Mouse (Mus musculus): Measurements from ENCODE around the gene Vmn2r76. TPM values are rescaled to one million over a fixed set of nuclear protein-coding genes. Genes with fewer than 3 reads are reported as not detected.
"Not testable (repeated sequence)": the region's sequence is repeated elsewhere in the genome, so short reads cannot be mapped to it uniquely, and the experiment has no call there.

The Vmn2r76 gene
- polyA plus RNA-seq (2015; fragmentation: Nextera tagmentation; extraction: Ambion mirVana) = not detected in 2 replicates

DNA sequence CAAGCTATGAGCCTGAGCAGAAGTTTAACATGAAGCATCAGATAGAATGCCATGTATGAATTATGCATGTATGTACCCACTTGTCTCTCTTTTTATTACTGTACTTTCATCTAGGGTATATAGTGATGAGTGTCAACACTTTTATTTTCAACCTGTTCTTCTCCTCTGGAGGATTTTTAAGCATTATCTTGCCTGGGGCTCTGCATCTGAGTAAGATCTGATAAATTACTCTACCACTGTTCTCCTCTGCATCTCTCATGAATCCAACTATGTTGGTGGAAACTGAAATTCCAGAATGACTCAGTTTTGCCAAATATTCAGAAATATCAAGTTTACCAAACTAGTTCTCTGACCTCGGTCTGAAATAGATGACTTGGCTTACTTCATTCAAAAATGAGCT is at the start of gene Vmn2r76:
Gene Vmn2r76 (minus strand): TSS at position 101 of the 400 bp plus-strand sequence.
- H3K4me1 ChIP-seq (ENCODE audit: control insufficient read depth, insufficient read depth, low read length) = no peaks in the 10 kb centered on the region
- no peaks in the 10 kb centered on the region for H3K36me3 ChIP-seq (ENCODE audit: control insufficient read depth, insufficient read depth, low read length)
- H3K9ac ChIP-seq (ENCODE audit: low read depth, low read length) = no peak within 1 kb of the TSS
- no peak within 1 kb of the TSS for H3K4me3 ChIP-seq (ENCODE audit: low read length)
- 76% methylated on average over 1 of the region's 1 CpGs for WGBS
- ATAC-seq = no peak
- no peaks in the 10 kb centered on the region for H3K9me3 ChIP-seq (ENCODE audit: control insufficient read depth, low read length)
- H3K4me2 ChIP-seq (ENCODE audit: low read depth, low read length) = no peak within 1 kb of the TSS
- no peaks in the 10 kb centered on the region for H3K27me3 ChIP-seq (replicated peaks; ENCODE audit: control insufficient read depth, insufficient read depth, low read length)
- no peak within 1 kb of the TSS for H3K27ac ChIP-seq (ENCODE audit: low read length)

DNA sequence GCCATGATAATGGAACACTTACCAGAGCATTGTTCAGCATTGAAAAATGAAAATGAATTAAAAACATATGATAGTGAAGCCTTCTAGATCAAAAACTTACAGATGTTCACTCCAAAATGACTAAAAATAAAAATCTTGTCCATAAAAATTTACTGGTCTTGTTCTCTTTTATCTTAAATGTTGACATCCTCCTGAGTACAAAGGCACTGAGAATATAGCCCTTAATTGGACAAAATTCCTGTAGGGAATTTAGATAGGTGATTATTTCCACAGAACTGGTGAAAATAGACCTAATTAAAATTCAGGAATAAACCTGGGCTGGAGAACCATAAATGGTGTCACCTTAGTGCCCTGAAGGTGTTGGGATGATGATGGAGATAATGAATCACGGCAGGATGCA is 31.0 kb upstream of the Vmn2r76 start, which contains the start of gene Olfr310:
Gene Olfr310 (minus strand): TSS at position 101 of the 400 bp plus-strand sequence.
- H3K4me3 ChIP-seq (ENCODE audit: low read length) = no peak within 1 kb of the TSS
- no peaks in the 10 kb centered on the region for H3K9me3 ChIP-seq (ENCODE audit: control insufficient read depth, low read length)
- 82% methylated on average over 1 of the region's 1 CpGs for WGBS
- ATAC-seq = no peak
- H3K27me3 ChIP-seq (replicated peaks; ENCODE audit: control insufficient read depth, insufficient read depth, low read length) = no peaks in the 10 kb centered on the region
- H3K36me3 ChIP-seq (ENCODE audit: control insufficient read depth, insufficient read depth, low read length) = no peaks in the 10 kb centered on the region
- no peak within 1 kb of the TSS for H3K9ac ChIP-seq (ENCODE audit: low read depth, low read length)
- H3K4me2 ChIP-seq (ENCODE audit: low read depth, low read length) = no peak within 1 kb of the TSS
- H3K27ac ChIP-seq (ENCODE audit: low read length) = no peak within 1 kb of the TSS
- H3K4me1 ChIP-seq (ENCODE audit: control insufficient read depth, insufficient read depth, low read length) = no peaks in the 10 kb centered on the region

DNA sequence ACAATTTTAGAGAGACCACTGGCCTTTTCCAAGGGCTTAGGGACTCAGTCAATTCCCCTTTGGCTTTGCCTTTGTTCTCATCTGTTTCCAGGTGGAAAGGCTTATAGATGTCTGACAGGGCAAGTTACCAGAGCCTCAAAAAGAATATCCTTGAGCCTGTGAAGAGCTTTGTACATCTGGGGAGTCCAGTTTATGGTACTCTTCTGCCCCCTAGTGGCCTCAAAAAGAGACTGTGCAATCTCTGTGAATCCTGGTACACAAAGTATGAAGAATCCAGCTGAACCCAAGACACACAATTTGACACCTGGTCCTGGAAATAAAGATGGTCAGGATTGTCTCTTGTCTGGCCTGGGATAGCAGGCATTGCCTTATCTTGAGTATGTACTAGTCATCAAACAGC is 34.8 kb downstream of the Vmn2r76 start:
- Histone ChIP-seq H3K36me3 (ENCODE audit: control insufficient read depth, insufficient read depth, low read length) (no peaks in the 10 kb centered on the region), H3K27ac (ENCODE audit: low read length) (no peak overlapping the region), H3K4me2 (ENCODE audit: low read depth, low read length) (no peak overlapping the region), H3K4me1 (ENCODE audit: control insufficient read depth, insufficient read depth, low read length) (no peaks in the 10 kb centered on the region), H3K27me3 (replicated peaks; ENCODE audit: control insufficient read depth, insufficient read depth, low read length) (no peaks in the 10 kb centered on the region), H3K9ac (ENCODE audit: low read depth, low read length) (no peak overlapping the region), H3K9me3 (ENCODE audit: control insufficient read depth, low read length) (no peaks in the 10 kb centered on the region), H3K4me3 (ENCODE audit: low read length) (no peak overlapping the region)
- ATAC-seq = no peak

DNA sequence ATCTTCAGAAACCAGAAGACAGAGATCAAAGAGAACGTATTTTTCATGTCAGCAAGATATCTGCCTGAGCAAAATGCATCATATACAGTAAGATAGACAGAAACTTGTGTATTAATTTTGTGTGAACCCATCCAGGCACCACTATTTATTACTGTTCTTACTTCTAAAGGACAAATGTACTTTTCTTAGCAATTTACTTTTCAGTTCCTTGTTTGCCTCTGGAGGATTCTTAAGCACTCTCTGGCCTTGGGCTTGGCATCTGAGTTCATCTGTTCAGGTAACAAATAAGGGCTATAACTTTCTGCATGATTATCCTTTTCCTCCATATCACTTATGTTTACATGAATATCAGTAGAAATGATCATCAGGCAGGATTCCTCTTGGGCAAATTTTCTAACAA is 74.4 kb downstream of the Vmn2r76 start, which contains the start of gene Vmn2r75:
Gene Vmn2r75 (minus strand): TSS at position 101 of the 400 bp plus-strand sequence.
- not testable (repeated sequence) for H3K9ac ChIP-seq (ENCODE audit: low read depth, low read length); H3K27me3 ChIP-seq (replicated peaks; ENCODE audit: control insufficient read depth, insufficient read depth, low read length); H3K4me2 ChIP-seq (ENCODE audit: low read depth, low read length); H3K36me3 ChIP-seq (ENCODE audit: control insufficient read depth, insufficient read depth, low read length); H3K4me3 ChIP-seq (ENCODE audit: low read length); H3K9me3 ChIP-seq (ENCODE audit: control insufficient read depth, low read length); H3K4me1 ChIP-seq (ENCODE audit: control insufficient read depth, insufficient read depth, low read length); H3K27ac ChIP-seq (ENCODE audit: low read length); ATAC-seq
- WGBS = 58% methylated on average over 1 of the region's 1 CpGs

Other genes with a start within 250 kb of the Vmn2r76 start
- not detected in 2 replicates for gene Vmn2r75, start 74.5 kb downstream of the Vmn2r76 start, polyA plus RNA-seq (2015; fragmentation: Nextera tagmentation; extraction: Ambion mirVana)
- gene Olfr310, start 30.9 kb upstream of the Vmn2r76 start, polyA plus RNA-seq (2015; fragmentation: Nextera tagmentation; extraction: Ambion mirVana) = not detected in 2 replicates
- not detected in 2 replicates for gene Olfr309, start 67.4 kb upstream of the Vmn2r76 start, polyA plus RNA-seq (2015; fragmentation: Nextera tagmentation; extraction: Ambion mirVana)
- not detected in 2 replicates for gene Olfr308, start 79.3 kb upstream of the Vmn2r76 start, polyA plus RNA-seq (2015; fragmentation: Nextera tagmentation; extraction: Ambion mirVana)
- not detected in 2 replicates for gene Olfr307, start 91.3 kb upstream of the Vmn2r76 start, polyA plus RNA-seq (2015; fragmentation: Nextera tagmentation; extraction: Ambion mirVana)
- not detected in 2 replicates for gene Olfr305, start 120.6 kb upstream of the Vmn2r76 start, polyA plus RNA-seq (2015; fragmentation: Nextera tagmentation; extraction: Ambion mirVana)
- gene Olfr304, start 140.3 kb upstream of the Vmn2r76 start, polyA plus RNA-seq (2015; fragmentation: Nextera tagmentation; extraction: Ambion mirVana) = not detected in 2 replicates
- not detected in 2 replicates for gene Olfr303, start 151.5 kb upstream of the Vmn2r76 start, polyA plus RNA-seq (2015; fragmentation: Nextera tagmentation; extraction: Ambion mirVana)
- not detected in 2 replicates for gene Olfr301, start 157.5 kb upstream of the Vmn2r76 start, polyA plus RNA-seq (2015; fragmentation: Nextera tagmentation; extraction: Ambion mirVana)
- not detected in 2 replicates for gene Olfr299, start 213.6 kb upstream of the Vmn2r76 start, polyA plus RNA-seq (2015; fragmentation: Nextera tagmentation; extraction: Ambion mirVana)
- gene Olfr298, start 246.2 kb upstream of the Vmn2r76 start, polyA plus RNA-seq (2015; fragmentation: Nextera tagmentation; extraction: Ambion mirVana) = not detected in 2 replicates

Data from intestine, embryonic 16.5 days (tissue).